Mouse (Mus musculus) heart, adult 2 months (tissue): ENCODE data around the gene Chrm4.

Source experiments
- CTCF ChIP-seq: fragments of 200-600 bp; IDR thresholded peaks from 2 replicates; pipeline ENCODE4 v1.8.1; 2022; ENCODE audit warnings: antibody characterized with exemption, mild to moderate bottlenecking, moderate library complexity
- EP300 ChIP-seq: fragments of 200-500 bp; IDR thresholded peaks from 2 replicates; pipeline ENCODE4 v1.6.1; 2011; ENCODE audit warnings: low read depth, low read length, control low read depth; ENCODE audit not compliant: insufficient read depth

GRCm38 (mm10) chr2:91883961-91884360 lies 43.1 kb upstream of the Chrm4 start:
- TF ChIP-seq EP300: no peak
- no peak for TF ChIP-seq CTCF
